Mouse (Mus musculus) limb, embryonic 15.5 days (tissue): ENCODE results near the gene Kcna3. TPM values are rescaled to one million over a fixed set of nuclear protein-coding genes. Genes with fewer than 3 reads are reported as not detected.

Experiments
- ATAC-seq: fragments of 200-750 bp; cut with Nextera tagmentation; 2 replicates; pipeline ENCODE4 v1.8.0; 2017; ENCODE audit warnings: low read depth, moderate TSS enrichment; ENCODE audit not compliant: insufficient number of reproducible peaks, low FRiP score, low TSS enrichment
- H3K27ac ChIP-seq: fragments of 300-500 bp; sonication (generic); 2 replicates; pipeline ENCODE4 v1.5.1; 2015; ENCODE audit warnings: moderate library complexity, mild to moderate bottlenecking, inconsistent platforms
- H3K27me3 ChIP-seq: fragments of 300-500 bp; sonication (generic); 2 replicates; pipeline ENCODE4 v1.6.1; 2015; ENCODE audit warnings: inconsistent platforms
- H3K36me3 ChIP-seq: fragments of 300-500 bp; sonication (generic); 2 replicates; pipeline ENCODE4 v1.6.1; 2015; ENCODE audit warnings: inconsistent platforms
- H3K4me1 ChIP-seq: fragments of 300-500 bp; sonication (generic); 2 replicates; pipeline ENCODE4 v1.6.1; 2015; ENCODE audit warnings: inconsistent platforms
- H3K4me2 ChIP-seq: fragments of 300-500 bp; sonication (generic); 2 replicates; pipeline ENCODE4 v1.6.1; 2015; ENCODE audit warnings: mild to moderate bottlenecking, inconsistent platforms
- H3K4me3 ChIP-seq: fragments of 300-500 bp; sonication (generic); 2 replicates; pipeline ENCODE4 v1.5.1; 2015; ENCODE audit warnings: mild to moderate bottlenecking, inconsistent platforms
- H3K9ac ChIP-seq: fragments of 300-500 bp; sonication (generic); 2 replicates; pipeline ENCODE4 v1.6.1; 2015; ENCODE audit warnings: inconsistent platforms
- H3K9me3 ChIP-seq: fragments of 300-500 bp; sonication (generic); 2 replicates; pipeline ENCODE4 v1.6.1; 2016; ENCODE audit warnings: inconsistent platforms
- WGBS: fragments of 180-500 bp; shearing (Covaris S2); methylation state at CpG from one replicate; pipeline ENCODE4 v1.1.7; 2015; 5-methylcytosine and 5-hydroxymethylcytosine counted together
- polyA plus RNA-seq: library from polyadenylated mRNA; unstranded; fragments of >200 nt; fragmentation: Nextera tagmentation; extraction: Ambion mirVana; gene quantifications from 2 replicates; pipeline ENCODE4 v1.2.1, GENCODE M21; 2015

The Kcna3 gene
- polyA plus RNA-seq, 1 experiment from 2014 or later: 1.5 TPM

DNA sequence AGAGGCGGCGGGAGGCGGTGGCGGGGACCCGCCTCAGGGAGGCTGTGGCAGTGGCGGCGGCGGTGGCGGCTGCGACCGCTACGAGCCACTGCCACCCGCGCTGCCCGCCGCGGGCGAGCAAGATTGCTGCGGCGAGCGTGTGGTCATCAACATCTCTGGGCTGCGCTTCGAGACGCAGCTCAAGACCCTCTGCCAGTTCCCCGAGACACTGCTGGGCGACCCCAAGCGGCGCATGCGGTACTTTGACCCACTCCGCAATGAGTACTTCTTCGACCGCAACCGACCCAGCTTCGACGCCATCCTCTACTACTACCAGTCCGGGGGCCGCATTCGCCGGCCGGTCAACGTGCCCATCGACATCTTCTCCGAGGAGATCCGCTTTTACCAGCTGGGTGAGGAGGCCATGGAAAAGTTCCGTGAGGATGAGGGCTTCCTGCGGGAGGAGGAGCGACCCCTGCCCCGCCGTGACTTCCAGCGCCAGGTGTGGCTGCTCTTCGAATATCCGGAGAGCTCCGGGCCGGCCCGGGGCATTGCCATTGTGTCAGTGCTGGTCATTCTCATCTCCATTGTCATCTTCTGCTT, 580 bp downstream of the Kcna3 start:
- Histone ChIP-seq H3K4me2 (peak overlapping the region; percentile 97), H3K27me3 (peaks cover 15% of the 10 kb centered on the region; the same call in 1 of the 2 replicates), H3K9me3 (no peaks in the 10 kb centered on the region), H3K4me3 (peak overlapping the region; percentile 67), H3K4me1 (peaks cover 17% of the 10 kb centered on the region), H3K36me3 (no peaks in the 10 kb centered on the region), H3K27ac (peak overlapping the region; percentile 47; the same call in 1 of the 2 replicates), H3K9ac (peak overlapping the region; percentile 61)
- WGBS: under 1% methylated on average over 55 of the region's 55 CpGs
- no peak for ATAC-seq

DNA sequence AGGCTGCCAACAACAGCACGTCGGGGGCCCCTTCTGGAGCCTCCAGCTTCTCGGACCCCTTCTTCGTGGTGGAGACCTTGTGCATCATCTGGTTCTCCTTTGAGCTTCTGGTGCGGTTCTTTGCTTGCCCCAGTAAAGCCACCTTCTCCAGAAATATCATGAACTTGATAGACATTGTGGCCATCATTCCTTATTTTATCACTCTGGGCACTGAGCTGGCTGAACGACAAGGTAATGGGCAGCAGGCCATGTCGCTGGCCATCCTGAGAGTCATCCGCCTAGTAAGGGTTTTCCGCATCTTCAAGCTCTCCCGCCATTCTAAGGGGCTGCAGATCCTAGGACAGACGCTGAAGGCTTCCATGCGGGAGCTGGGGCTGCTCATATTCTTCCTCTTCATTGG, 1.1 kb downstream of the Kcna3 start:
- peak overlapping the region; percentile 97 for H3K4me2 ChIP-seq
- H3K36me3 ChIP-seq: no peaks in the 10 kb centered on the region
- H3K4me3 ChIP-seq: peak overlapping the region; percentile 67
- no peak for ATAC-seq
- 59% methylated on average over 12 of the region's 12 CpGs for WGBS
- H3K9ac ChIP-seq: no peak overlapping the region
- H3K27me3 ChIP-seq: peaks cover 15% of the 10 kb centered on the region; the same call in 1 of the 2 replicates
- H3K9me3 ChIP-seq: no peaks in the 10 kb centered on the region
- peaks cover 17% of the 10 kb centered on the region for H3K4me1 ChIP-seq
- H3K27ac ChIP-seq: no peak overlapping the region

GRCm38 (mm10) chr3:107037536-107038155, 1.7 kb downstream of the Kcna3 start:
- Histone ChIP-seq H3K9ac (no peak overlapping the region), H3K36me3 (no peaks in the 10 kb centered on the region), H3K27me3 (peaks cover 15% of the 10 kb centered on the region; the same call in 1 of the 2 replicates), H3K4me3 (peak overlapping the region; percentile 67), H3K4me1 (peaks cover 17% of the 10 kb centered on the region), H3K27ac (no peak overlapping the region), H3K4me2 (no peak overlapping the region; the same call in 1 of the 2 replicates), H3K9me3 (no peaks in the 10 kb centered on the region)
- 83% methylated on average over 16 of the region's 16 CpGs for WGBS
- no peak for ATAC-seq

DNA sequence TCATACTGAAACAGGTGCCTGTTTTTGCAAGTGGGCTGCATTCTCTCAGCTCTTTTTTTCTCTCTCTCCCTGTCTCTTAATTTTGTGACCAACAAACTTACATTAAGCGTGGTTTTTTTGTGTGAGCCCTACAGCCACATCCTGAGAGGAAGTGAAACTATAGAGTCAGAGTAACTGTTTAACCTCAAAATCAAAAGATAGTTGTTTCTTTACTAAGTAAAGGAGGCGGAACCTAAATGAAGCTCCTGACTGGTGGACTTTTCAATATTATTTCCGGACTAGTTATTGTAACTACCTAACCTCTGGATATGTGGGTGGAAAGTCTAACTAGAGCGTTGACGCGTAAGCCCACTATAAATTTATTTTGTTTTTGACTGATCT, 2.2 kb downstream of the Kcna3 start:
- no peak for ATAC-seq
- Histone ChIP-seq H3K9ac (no peak overlapping the region), H3K27me3 (peaks cover 15% of the 10 kb centered on the region; the same call in 1 of the 2 replicates), H3K27ac (no peak overlapping the region), H3K4me3 (no peak overlapping the region), H3K9me3 (no peaks in the 10 kb centered on the region), H3K4me1 (peaks cover 17% of the 10 kb centered on the region), H3K4me2 (no peak overlapping the region), H3K36me3 (no peaks in the 10 kb centered on the region)
- WGBS: 83% methylated on average over 6 of the region's 6 CpGs

- peaks cover 17% of the 10 kb centered on the region for H3K4me1 ChIP-seq
- ATAC-seq: no peak
- no peak overlapping the region for H3K4me2 ChIP-seq
- no peak overlapping the region for H3K9ac ChIP-seq
- no peak overlapping the region for H3K4me3 ChIP-seq
- H3K9me3 ChIP-seq: no peaks in the 10 kb centered on the region
- peaks cover 15% of the 10 kb centered on the region; the same call in 1 of the 2 replicates for H3K27me3 ChIP-seq
- no peak overlapping the region for H3K27ac ChIP-seq
- no peaks in the 10 kb centered on the region for H3K36me3 ChIP-seq
- 58% methylated on average over 10 of the region's 10 CpGs for WGBS
Measured at GRCm38 (mm10) chr3:107038661-107039223, 2.8 kb downstream of the Kcna3 start.

- H3K4me3 ChIP-seq: no peak overlapping the region
- no peaks in the 10 kb centered on the region for H3K36me3 ChIP-seq
- peaks cover 17% of the 10 kb centered on the region for H3K4me1 ChIP-seq
- ATAC-seq: no peak
- H3K9me3 ChIP-seq: no peaks in the 10 kb centered on the region
- no peak overlapping the region for H3K27ac ChIP-seq
- no peak overlapping the region for H3K9ac ChIP-seq
- peaks cover 15% of the 10 kb centered on the region; the same call in 1 of the 2 replicates for H3K27me3 ChIP-seq
- no peak overlapping the region for H3K4me2 ChIP-seq
Measured at GRCm38 (mm10) chr3:107039306-107039705, 3.3 kb downstream of the Kcna3 start.

DNA sequence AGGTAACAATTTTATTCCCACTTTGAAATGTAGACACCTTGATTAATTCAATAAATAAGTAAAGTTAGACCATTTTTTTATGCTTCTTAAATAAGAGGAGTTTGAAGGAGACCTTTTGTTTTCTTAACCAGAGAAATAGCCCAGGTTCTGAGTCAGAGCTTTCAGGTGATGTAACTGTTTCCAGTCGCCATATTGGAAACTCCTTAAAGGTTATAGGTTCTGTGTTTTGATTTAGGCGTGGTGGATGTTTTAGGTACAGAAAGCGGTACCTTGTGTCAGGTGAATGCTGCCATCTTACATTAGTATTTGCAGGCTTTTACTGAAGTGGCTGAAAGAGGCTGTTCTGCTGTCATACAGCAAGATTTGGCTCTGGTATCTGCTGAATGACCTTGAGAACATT, 4.4 kb downstream of the Kcna3 start:
- WGBS: 76% methylated on average over 3 of the region's 3 CpGs
- Histone ChIP-seq H3K4me3 (no peak overlapping the region), H3K36me3 (no peaks in the 10 kb centered on the region), H3K4me1 (peaks cover 16% of the 10 kb centered on the region), H3K9me3 (no peaks in the 10 kb centered on the region), H3K9ac (no peak overlapping the region), H3K27me3 (peaks cover 15% of the 10 kb centered on the region; the same call in 1 of the 2 replicates), H3K4me2 (no peak overlapping the region), H3K27ac (no peak overlapping the region)
- ATAC-seq: no peak

DNA sequence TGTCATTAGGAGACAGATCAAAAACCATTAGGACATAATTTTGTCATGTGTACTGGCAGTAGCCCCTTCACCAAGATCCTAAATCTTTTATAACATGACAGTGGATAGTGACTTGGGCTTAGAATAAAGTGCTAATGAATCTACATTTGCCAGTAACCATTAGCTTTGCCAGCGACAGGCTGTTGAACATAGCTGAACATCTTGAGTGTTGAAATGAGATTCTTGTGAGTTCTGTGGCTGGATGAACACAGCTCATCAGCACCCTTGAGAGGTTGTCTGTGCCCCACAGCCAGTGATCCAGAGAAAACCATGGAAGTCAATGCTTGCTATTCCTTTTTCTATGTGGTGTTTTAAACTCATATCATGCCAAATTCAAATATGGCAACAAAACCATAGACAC, 5.7 kb downstream of the Kcna3 start:
- Histone ChIP-seq H3K4me2 (no peak overlapping the region), H3K9me3 (no peaks in the 10 kb centered on the region), H3K27ac (no peak overlapping the region), H3K9ac (no peak overlapping the region), H3K27me3 (peaks cover 10% of the 10 kb centered on the region; the same call in 1 of the 2 replicates), H3K4me1 (peaks cover 7% of the 10 kb centered on the region), H3K4me3 (no peak overlapping the region), H3K36me3 (no peaks in the 10 kb centered on the region)
- 78% methylated on average over 1 of the region's 1 CpGs for WGBS
- ATAC-seq: no peak

GRCm38 (mm10) chr3:107061468-107061867, 25.5 kb downstream of the Kcna3 start:
- H3K27ac ChIP-seq: no peak overlapping the region
- H3K36me3 ChIP-seq: no peaks in the 10 kb centered on the region
- H3K9me3 ChIP-seq: no peaks in the 10 kb centered on the region
- H3K9ac ChIP-seq: no peak overlapping the region
- no peak overlapping the region for H3K4me2 ChIP-seq
- no peak for ATAC-seq
- H3K4me3 ChIP-seq: no peak overlapping the region
- 74% methylated on average over 1 of the region's 1 CpGs for WGBS
- H3K4me1 ChIP-seq: no peaks in the 10 kb centered on the region
- no peaks in the 10 kb centered on the region for H3K27me3 ChIP-seq

DNA sequence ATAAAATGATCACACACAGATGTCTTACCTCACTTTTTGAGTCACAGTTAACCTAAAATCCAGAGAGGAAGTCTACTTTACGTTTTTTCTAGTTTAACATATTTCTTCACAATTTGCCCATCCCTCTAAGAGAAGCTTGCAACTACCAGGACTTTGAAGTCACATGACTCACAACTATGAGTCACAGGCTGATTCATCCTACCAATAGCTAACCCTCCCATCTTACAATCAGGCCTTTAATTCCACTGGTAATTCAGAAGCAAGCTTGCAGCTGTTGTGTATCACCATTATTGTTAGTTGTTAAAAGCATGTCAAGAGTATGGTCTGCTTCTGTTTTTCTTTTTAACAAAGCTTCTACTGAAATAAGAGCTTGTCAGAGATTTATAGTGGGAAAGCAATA, 26.8 kb downstream of the Kcna3 start:
- H3K36me3 ChIP-seq: no peaks in the 10 kb centered on the region
- no peak for ATAC-seq
- no peaks in the 10 kb centered on the region for H3K27me3 ChIP-seq
- no peak overlapping the region for H3K4me2 ChIP-seq
- H3K27ac ChIP-seq: no peak overlapping the region
- 46% methylated on average over 1 of the region's 1 CpGs for WGBS
- H3K9me3 ChIP-seq: no peaks in the 10 kb centered on the region
- no peaks in the 10 kb centered on the region for H3K4me1 ChIP-seq
- H3K4me3 ChIP-seq: no peak overlapping the region
- H3K9ac ChIP-seq: no peak overlapping the region

GRCm38 (mm10) chr3:107065510-107066095, 29.6 kb downstream of the Kcna3 start:
- H3K9me3 ChIP-seq: no peaks in the 10 kb centered on the region
- no peak overlapping the region for H3K4me3 ChIP-seq
- no peak overlapping the region for H3K4me2 ChIP-seq
- no peak overlapping the region for H3K9ac ChIP-seq
- no peaks in the 10 kb centered on the region for H3K36me3 ChIP-seq
- ATAC-seq: no peak
- H3K27ac ChIP-seq: no peak overlapping the region
- H3K27me3 ChIP-seq: no peaks in the 10 kb centered on the region
- no peaks in the 10 kb centered on the region for H3K4me1 ChIP-seq
- WGBS: 68% methylated on average over 6 of the region's 6 CpGs

DNA sequence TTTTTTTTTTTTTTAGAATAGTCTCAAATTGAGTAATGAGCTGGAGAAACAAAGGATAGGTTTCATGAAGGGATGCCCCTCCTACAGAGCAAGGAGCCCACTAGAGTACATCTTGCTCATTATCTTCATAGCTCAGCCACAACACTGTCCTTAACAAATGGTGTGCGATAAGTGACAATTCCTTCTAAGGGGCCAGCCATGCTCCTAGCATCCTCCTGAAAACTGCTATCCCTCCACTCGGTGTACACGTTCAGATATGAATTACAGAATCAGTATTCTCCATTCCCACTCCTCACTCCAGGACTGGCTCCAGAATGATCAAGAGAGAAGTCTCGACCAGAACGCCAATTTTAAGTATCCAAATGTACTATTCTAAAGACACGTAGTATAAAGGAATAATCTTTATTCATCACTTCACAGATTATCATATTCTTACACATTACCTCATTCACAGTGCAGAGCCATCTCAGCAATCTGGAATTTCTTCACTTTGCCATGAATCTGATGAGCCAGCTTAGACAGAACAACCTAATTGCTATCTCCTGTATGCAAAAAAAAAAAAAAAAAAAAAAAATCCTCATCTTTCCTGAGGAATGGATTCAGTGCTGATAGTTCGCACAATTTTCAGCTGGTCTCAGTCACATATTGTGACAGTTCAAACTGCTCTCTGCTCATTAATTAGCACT, 30.3 kb downstream of the Kcna3 start:
- no peaks in the 10 kb centered on the region for H3K36me3 ChIP-seq
- H3K9ac ChIP-seq: no peak overlapping the region
- no peak overlapping the region for H3K4me3 ChIP-seq
- no peaks in the 10 kb centered on the region for H3K27me3 ChIP-seq
- ATAC-seq: no peak
- H3K27ac ChIP-seq: no peak overlapping the region
- H3K9me3 ChIP-seq: no peaks in the 10 kb centered on the region
- H3K4me1 ChIP-seq: no peaks in the 10 kb centered on the region
- 89% methylated on average over 7 of the region's 7 CpGs for WGBS
- H3K4me2 ChIP-seq: no peak overlapping the region
